Mouse (Mus musculus): ENCODE data around the gene Rbm19. TPM values are rescaled to one million over a fixed set of nuclear protein-coding genes. Genes with fewer than 3 reads are reported as not detected.
"Not testable (repeated sequence)": the region's sequence is repeated elsewhere in the genome, so short reads cannot be mapped to it uniquely, and the experiment has no call there.

The Rbm19 gene
- polyA plus RNA-seq, 1 experiment from 2014 or later = 17.7 TPM

DNA sequence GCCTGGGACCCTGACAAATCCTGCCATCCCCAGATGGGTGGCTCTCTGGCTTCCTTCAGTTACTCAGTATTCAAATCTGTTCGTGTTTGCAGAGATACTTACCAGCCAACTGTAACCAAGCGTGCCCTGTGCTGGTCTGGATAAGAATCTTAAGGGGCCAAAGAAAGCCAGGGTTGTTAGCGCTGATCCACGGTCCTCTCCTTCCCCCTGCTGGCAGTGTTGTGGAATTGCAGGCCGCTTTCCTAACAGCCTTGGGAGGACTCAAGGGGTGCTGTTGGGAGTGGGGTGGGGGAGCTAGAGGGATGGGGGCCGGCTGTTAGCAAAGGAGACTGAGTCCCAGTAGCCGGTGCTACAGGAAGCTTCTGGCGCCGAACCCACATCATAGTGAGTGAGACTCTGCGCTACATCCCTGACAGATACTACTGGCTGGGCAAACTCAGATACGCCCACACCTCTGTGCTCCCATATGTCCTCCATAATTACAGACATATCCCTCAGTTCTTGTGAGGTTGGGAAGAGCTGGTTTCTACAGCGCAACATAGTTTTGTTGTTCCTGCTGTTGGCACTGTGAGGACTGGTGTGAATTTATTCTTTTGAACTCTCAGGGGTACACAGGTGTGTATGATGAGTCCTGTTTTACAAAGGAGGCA lies 9.7 kb upstream of the Rbm19 start:
- WGBS = 28% methylated on average over 12 of the region's 12 CpGs

DNA sequence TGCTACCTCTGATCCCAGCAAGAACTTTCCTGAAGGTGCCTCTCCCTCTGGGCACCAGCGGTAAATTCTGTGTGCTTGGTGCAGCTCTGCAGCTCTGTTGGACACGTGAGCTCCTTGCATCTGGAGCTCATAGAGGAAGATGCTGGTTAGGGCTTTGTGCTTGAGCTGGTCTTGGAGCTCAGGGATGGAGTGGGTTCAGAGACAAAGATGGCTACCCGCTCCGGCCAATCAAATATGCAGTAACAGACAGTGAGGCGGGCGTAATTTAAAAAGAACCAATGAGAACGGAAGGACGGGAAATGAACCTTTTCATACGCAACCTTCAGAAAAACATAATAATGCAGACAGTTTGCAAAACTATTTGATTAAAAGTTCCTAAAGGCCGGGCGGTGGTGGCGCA lies 1.9 kb upstream of the Rbm19 start:
- DNase-seq (ENCODE audit: low spot score) (no peak), ATAC-seq (replicated peaks; ENCODE audit: low FRiP score, low read depth) (no peak)
- H3K36me3 ChIP-seq (ENCODE audit: insufficient read depth, low read length) = 0 out of 2 replicates have a peak, but pooled peaks cover 6% of the 10 kb centered on the region
- peaks cover 6% of the 10 kb centered on the region; the same call in 1 of the 2 replicates for H3K4me1 ChIP-seq (replicated peaks; ENCODE audit: insufficient read depth, low read length)
- no peaks in the 10 kb centered on the region for H3K27me3 ChIP-seq (ENCODE audit: insufficient read depth, low read length)
- no peak overlapping the region for H3K9ac ChIP-seq (ENCODE audit: low read depth, low read length)
- WGBS = 88% methylated on average over 12 of the region's 12 CpGs
- no peak overlapping the region for H3K4me3 ChIP-seq (replicated peaks; ENCODE audit: low read depth, low read length)
- no peak overlapping the region for H3K27ac ChIP-seq
- no peak for TF ChIP-seq CTCF (IDR thresholded peaks at IDR 0.05; ENCODE audit: low read depth)
- no peak overlapping the region for H3K4me2 ChIP-seq (ENCODE audit: low read length)
- H3K9me3 ChIP-seq (replicated peaks; ENCODE audit: low read length) = no peaks in the 10 kb centered on the region

More for the DNA sequence above, 9.7 kb upstream of the Rbm19 start:
- H3K9ac ChIP-seq (ENCODE audit: low read depth, low read length) = no peak overlapping the region
- no peaks in the 10 kb centered on the region for H3K27me3 ChIP-seq (ENCODE audit: insufficient read depth, low read length)
- H3K4me2 ChIP-seq (ENCODE audit: low read length) = no peak overlapping the region
- H3K4me3 ChIP-seq (replicated peaks; ENCODE audit: low read depth, low read length) = no peak overlapping the region
- no peaks in the 10 kb centered on the region for H3K9me3 ChIP-seq (replicated peaks; ENCODE audit: low read length)
- TF ChIP-seq CTCF (IDR thresholded peaks at IDR 0.05; ENCODE audit: low read depth) = peak; percentile 78
- DNase-seq (ENCODE audit: low spot score) (peak; percentile 66), ATAC-seq (replicated peaks; ENCODE audit: low FRiP score, low read depth) (0 out of 2 replicates have a peak, but pooled peaks have one; percentile 40)
- H3K36me3 ChIP-seq (ENCODE audit: insufficient read depth, low read length) = no peaks in the 10 kb centered on the region
- no peaks in the 10 kb centered on the region for H3K4me1 ChIP-seq (replicated peaks; ENCODE audit: insufficient read depth, low read length)
- H3K27ac ChIP-seq = no peak overlapping the region

DNA sequence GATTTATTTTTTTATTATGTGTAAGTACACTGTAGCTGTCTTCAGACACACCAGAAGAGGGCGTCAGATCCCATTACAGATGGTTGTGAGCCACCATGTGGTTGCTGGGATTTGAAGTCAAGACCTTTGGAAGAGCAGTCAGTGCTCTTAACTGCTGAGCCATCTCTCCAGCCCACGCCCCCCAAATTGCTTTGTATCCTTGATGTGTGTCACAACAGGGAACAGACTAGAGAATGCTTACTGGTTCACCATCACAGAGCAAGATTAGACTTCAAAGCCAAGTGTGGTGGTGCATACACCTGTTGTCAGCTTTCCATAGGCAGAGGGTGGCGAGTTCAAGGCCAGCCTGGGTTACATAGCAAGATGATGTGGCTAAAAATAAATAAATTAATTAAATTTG lies 896 bp downstream of the Rbm19 start:
- not testable (repeated sequence) for H3K9me3 ChIP-seq (replicated peaks; ENCODE audit: low read length); H3K27ac ChIP-seq; H3K27me3 ChIP-seq (ENCODE audit: insufficient read depth, low read length); ATAC-seq (replicated peaks; ENCODE audit: low FRiP score, low read depth); DNase-seq (ENCODE audit: low spot score); H3K9ac ChIP-seq (ENCODE audit: low read depth, low read length); H3K4me1 ChIP-seq (replicated peaks; ENCODE audit: insufficient read depth, low read length)
- 54% methylated on average over 3 of the region's 3 CpGs for WGBS
- H3K36me3 ChIP-seq (ENCODE audit: insufficient read depth, low read length) = peaks cover 13% of the 10 kb centered on the region
- TF ChIP-seq CTCF (IDR thresholded peaks at IDR 0.05; ENCODE audit: low read depth) = peak; percentile 21; the same call in 1 of the 2 replicates
- peak overlapping the region; percentile 87; the same call in 1 of the 2 replicates for H3K4me3 ChIP-seq (replicated peaks; ENCODE audit: low read depth, low read length)
- H3K4me2 ChIP-seq (ENCODE audit: low read length) = peak overlapping the region; percentile 86

DNA sequence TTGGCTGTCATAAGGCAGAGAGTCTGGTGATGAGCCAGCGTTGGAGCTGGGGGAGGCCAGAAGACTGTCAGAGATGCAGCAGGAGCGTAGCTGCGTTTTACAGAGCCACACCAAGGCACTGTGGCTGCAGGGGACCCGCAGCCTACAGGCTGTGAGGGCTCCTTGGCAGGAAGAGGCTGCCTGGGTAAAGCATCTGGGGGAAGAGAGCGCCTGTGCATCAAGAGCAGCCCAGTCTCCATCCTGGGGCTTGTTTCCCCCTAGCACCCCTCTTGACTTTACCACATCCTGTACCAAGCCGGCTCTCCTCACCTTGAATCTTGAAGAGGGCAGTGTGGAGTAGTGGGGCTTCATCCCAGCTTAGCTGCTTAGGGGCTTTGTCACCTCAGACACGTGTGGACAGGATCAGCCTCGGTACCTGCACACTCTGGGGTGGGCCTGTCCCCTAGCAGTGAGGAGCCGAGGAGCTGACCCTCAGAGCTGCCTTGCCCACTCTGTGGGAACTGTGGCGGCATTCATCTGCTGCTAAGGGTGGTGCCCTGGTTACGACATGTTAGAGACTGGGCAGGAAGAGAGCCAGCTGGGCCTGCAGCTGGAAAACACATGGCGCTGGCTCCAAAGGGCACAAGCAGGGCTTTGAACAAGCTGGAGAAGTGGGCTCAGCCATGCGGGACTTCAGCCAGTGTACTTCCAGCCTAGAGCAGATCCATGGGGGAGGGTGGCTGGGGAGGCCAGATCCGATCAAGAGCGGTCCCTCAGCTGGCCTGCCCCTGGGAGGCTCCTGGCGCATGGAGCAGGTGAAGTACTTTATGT lies 8.8 kb downstream of the Rbm19 start:
- Histone ChIP-seq H3K4me1 (replicated peaks; ENCODE audit: insufficient read depth, low read length) (no peaks in the 10 kb centered on the region), H3K4me2 (ENCODE audit: low read length) (no peak overlapping the region), H3K27ac (no peak overlapping the region), H3K27me3 (ENCODE audit: insufficient read depth, low read length) (no peaks in the 10 kb centered on the region), H3K9ac (ENCODE audit: low read depth, low read length) (no peak overlapping the region), H3K4me3 (replicated peaks; ENCODE audit: low read depth, low read length) (no peak overlapping the region), H3K9me3 (replicated peaks; ENCODE audit: low read length) (no peaks in the 10 kb centered on the region), H3K36me3 (ENCODE audit: insufficient read depth, low read length) (peaks cover 55% of the 10 kb centered on the region)
- no peak for TF ChIP-seq CTCF (IDR thresholded peaks at IDR 0.05; ENCODE audit: low read depth)
- whole genome bisulfite sequencing = 85% methylated on average over 16 of the region's 16 CpGs
- DNase-seq (ENCODE audit: low spot score) = no peak
- 0 out of 2 replicates have a peak, but pooled peaks have one; percentile 14 for ATAC-seq (replicated peaks; ENCODE audit: low FRiP score, low read depth)

DNA sequence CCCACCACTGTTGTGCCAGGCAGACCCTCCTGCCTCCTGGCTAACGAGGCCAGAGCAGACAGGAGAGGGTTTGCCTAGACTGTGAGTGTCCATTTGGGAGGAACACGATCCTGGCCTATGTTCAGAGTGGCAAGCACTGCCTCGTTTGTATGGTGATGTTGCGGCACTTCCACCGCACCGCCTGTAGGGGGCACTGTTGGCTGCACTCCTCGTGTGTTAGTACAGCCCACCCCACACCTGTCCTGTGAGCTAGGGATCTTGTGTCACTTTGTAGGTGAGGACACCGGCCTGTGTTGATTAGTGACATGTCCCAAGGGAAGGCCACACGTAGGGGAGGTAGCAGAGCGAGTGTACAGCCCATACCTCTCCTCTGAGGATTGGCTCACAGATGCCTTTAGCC lies 11.4 kb downstream of the Rbm19 start:
- WGBS = 60% methylated on average over 10 of the region's 10 CpGs
- Histone ChIP-seq H3K9me3 (replicated peaks; ENCODE audit: low read length) (no peaks in the 10 kb centered on the region), H3K36me3 (ENCODE audit: insufficient read depth, low read length) (peaks cover 44% of the 10 kb centered on the region), H3K27me3 (ENCODE audit: insufficient read depth, low read length) (no peaks in the 10 kb centered on the region), H3K9ac (ENCODE audit: low read depth, low read length) (no peak overlapping the region), H3K27ac (no peak overlapping the region), H3K4me3 (replicated peaks; ENCODE audit: low read depth, low read length) (no peak overlapping the region), H3K4me2 (ENCODE audit: low read length) (no peak overlapping the region), H3K4me1 (replicated peaks; ENCODE audit: insufficient read depth, low read length) (no peaks in the 10 kb centered on the region)
- TF ChIP-seq CTCF (IDR thresholded peaks at IDR 0.05; ENCODE audit: low read depth) = peak; percentile 64
- no peak for ATAC-seq (replicated peaks; ENCODE audit: low FRiP score, low read depth)
- DNase-seq (ENCODE audit: low spot score) = no peak

DNA sequence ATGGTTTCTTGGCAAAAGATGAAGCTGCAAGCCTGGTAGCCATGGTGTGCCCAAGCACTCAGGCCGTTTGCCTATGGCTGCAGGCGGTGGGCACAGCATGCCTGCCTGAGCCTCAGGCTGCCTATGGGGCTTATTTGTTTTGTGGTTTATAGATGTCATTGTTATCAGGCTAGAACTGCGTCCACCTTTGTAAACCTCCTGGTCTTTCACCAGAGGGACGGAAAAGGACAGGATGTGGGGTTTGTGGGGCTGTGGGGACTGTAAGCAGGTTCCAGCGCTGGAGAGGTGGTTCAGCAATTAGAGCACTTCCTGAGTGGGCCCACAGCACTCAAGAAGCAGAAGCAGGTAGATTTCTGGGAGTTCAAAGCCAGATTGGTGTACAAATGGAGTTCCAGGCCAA lies 12.2 kb downstream of the Rbm19 start:
- Histone ChIP-seq H3K9me3 (replicated peaks; ENCODE audit: low read length) (no peaks in the 10 kb centered on the region), H3K27me3 (ENCODE audit: insufficient read depth, low read length) (no peaks in the 10 kb centered on the region), H3K4me1 (replicated peaks; ENCODE audit: insufficient read depth, low read length) (no peaks in the 10 kb centered on the region), H3K4me3 (replicated peaks; ENCODE audit: low read depth, low read length) (no peak overlapping the region), H3K36me3 (ENCODE audit: insufficient read depth, low read length) (peaks cover 39% of the 10 kb centered on the region), H3K27ac (no peak overlapping the region), H3K9ac (ENCODE audit: low read depth, low read length) (no peak overlapping the region), H3K4me2 (ENCODE audit: low read length) (no peak overlapping the region)
- WGBS = 90% methylated on average over 5 of the region's 5 CpGs
- DNase-seq (ENCODE audit: low spot score) (no peak), ATAC-seq (replicated peaks; ENCODE audit: low FRiP score, low read depth) (no peak)
- no peak for TF ChIP-seq CTCF (IDR thresholded peaks at IDR 0.05; ENCODE audit: low read depth)
